Mouse (Mus musculus): ENCODE measurements around the gene Dnah2.

Dnah2 gene

DNA sequence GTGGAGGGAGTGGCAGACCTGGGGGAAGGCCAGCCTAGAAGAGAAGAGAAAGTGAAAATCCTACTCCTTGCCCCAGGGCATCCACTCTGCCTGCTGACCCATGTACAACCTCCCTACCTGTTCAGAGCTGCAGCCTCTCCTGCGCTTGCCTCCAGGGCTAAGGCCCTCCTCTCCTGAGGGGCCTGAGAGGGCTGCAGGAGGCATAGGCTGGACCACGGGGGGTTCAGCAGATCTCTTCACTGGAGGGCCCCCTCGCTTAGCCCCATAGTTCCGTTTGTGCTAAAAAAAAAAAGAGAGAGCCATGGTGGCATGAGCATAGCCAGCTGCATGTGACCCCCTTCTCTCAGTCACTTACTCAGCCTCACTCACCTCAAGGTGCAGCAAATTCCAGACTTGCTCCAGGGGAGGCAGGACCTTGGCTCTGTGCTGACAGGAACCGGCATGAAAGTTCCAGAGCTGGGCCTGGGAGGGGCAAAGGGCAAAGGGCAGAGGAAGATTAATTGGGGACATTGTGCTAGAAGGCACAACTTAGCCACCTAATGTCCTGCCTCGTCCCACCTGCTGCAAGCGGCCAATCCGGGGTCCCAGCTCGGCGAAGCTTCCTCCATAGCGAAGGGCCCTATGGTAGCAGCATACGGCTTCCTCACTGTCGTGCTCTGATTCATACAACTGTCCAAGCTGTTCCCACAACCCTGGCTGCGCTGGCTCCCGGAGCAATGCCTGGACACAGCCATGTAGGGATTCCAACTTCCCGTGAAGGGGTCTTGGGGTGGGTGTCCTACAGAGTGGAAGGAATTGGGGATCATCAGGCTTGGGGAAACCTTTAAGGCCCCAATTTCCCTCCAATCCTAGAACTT is 141.8 kb downstream of the Dnah2 start:
- no peak for DNase-seq (ENCODE audit: low read depth)

DNA sequence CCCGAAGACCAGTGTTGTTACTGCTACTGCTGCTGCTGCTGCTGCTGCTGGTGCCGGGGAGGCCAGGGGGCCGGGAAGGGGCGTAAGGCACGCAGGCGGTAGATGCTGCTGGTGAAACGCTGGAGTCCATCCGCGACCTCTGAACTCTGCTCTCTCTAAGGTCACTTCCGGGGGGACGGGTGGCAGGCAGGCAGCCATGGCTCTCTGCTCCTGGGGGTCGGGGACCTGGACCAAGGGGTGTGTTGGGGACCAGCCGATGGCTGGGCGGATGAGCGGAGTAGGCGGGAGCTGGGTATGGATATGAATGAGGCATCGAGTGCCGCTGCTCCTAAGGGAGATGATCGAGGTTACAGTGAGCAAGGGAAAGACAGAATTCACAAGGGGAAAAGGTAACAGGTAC is 142.6 kb downstream of the Dnah2 start:
- no peak for DNase-seq (ENCODE audit: low read depth)

DNA sequence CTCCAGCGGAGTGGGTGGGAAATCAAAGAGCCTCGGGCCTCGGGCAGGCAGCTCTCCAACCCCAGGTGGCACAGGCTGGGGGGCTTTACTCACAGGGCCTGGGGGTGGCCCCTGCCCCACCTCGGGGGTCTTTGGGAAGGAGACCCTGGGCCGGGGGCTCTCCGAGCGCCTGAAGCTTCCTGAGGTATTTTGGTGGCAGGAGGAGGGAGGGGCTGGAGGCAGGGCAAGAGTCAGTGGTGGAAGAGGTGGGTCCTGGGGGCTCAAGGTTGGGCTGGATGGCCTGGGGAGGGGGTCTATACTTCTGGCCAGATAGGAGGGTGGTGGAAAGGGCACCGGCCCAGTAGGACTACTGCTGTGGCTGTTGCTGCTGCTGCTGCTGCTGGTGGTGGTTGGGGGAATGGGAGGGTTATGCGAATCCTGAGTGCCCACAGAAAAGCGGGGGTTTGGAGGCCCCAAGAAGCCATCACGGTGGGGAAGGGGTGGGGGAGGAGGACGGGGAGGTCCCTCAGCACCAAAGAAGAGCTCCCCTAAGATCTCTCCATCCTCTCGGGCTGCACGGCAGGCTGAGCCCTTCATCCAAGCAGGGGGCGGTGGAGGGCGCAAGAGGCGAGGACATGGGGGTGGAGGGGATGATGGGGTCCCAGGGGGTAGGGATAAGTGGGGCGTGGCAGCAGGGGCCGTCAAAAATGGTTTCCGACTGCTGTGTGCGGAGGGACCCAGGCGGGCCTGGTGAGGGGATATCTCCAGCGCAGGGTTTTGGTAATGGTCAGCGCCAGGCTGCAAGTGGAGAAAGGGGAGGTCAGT is 143.3 kb downstream of the Dnah2 start:
- DNase-seq (ENCODE audit: low read depth) = peak; percentile 4

DNA sequence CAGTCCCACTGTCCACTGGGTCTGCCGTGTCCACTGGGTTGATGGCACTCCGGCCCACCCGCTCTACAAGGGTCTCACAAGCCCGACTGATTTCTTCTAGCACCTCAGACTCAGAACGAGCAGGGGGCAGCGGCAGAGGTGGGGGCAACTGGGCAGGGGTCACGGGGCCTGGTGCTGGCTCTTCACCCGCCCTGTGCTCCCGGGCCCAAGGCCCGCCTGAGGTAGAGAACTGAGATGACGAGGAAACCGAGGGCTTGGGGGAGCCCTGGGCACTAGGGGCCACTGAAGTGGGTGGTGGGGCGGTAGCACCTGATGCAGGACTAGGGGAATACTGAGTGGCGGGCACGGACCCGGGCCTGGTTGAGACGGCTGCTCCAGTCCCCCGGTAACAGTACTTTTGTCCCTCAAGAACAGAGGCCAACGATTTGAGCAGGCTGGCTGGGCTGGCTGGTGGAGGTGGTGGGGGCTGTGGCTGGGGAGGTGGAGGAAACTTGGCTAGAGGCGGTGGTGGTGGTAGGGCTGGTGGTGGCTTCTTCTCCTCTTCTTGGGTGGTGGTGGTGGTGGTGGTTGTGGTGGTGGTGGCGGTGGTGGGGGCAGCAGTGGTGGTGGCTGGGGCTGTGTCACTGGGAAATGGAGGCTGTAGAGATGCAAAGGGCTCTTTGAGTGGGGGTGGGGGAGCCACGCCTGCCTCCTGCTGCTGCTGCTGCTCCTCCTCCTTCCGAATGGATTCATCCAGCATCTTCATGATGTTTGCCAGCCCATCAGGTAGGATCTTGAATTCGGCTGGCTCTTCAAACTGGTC is 144.1 kb downstream of the Dnah2 start:
- DNase-seq (ENCODE audit: low read depth) = peak; percentile 16

DNA sequence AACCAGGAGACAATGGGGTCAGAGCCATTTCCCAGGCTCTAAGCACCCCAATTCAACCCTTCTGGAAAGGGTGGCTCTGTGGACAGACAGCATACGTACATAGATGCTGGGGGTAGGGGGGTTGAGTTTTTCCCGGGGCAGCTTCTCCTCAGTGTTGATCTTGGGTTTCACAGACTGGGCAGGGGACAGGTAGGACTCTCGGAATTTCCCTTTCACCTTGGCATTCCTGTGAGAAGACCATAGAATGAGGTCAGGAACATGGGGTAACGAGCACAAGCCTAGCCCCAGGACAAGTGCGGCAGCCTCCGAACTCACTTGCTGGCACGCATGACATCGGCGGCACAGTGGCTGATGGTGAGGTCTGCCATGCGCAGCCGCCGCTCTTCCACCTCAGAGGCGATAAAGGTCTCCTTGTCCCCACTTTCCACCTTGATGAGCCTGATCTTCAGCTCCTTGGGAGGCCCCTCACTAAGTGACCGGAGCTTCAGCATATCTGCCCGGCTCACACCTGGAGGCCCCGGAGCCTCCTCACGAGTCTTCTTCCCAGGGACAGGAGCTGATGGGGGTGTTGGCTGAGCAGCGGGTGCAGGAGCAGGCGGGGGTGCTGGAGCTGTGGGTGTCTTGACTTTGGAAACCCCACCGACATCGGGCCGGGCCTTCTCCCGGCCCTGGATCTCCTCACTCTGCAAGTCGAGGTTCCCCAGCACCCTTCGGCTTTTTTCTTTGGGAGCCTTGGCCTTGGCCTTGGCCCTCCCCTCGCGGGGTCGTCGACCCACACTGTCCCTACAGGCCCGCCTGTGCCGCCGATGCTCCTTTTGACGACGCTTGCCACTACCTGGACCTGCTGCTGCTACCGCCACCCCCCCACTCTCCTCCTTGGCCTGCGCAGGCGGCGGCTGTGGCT is 145.0 kb downstream of the Dnah2 start:
- DNase-seq (ENCODE audit: low read depth) = no peak

DNA sequence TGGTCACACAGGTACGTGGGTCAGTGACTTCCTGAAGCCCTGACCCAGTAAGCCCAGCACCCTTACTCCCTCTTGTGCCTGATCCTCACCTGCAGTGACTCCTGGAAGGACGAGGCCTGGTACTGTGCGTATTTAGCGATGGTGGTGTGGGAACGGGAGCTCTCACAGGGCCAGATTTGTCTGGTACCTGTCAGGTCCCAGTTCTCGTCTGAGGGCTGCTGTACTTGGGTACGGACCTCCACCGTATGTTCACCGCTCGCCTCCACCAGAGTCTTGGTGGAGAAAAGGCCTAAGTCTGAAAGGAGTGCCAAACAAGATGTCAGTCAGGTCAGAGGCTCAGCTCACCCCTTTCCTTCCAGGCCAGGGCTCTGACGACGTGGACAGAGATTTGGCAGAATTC is 146.9 kb downstream of the Dnah2 start:
- DNase-seq (ENCODE audit: low read depth) = no peak

DNA sequence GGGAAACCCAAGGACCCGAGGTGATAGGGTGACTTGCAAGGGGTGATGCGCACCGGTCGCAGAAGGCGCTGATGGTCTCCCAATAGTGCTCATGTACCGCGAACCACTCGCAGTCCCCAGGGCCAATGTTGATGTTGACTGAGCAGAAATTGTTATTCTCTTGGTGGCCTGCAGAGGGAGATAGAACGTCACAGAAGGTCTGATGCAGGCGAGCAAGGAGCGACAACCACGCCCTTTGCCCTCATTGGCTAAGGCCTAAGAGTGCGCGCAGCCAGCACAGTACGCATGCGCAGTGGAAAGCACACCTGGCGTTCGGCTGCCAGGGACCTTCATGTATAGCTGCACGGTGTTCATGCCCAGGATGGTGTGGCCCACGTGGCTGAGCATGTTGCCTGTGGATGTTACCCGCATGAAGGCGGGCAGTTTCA is 147.7 kb downstream of the Dnah2 start:
- peak; percentile 98 for DNase-seq (ENCODE audit: low read depth)

DNA sequence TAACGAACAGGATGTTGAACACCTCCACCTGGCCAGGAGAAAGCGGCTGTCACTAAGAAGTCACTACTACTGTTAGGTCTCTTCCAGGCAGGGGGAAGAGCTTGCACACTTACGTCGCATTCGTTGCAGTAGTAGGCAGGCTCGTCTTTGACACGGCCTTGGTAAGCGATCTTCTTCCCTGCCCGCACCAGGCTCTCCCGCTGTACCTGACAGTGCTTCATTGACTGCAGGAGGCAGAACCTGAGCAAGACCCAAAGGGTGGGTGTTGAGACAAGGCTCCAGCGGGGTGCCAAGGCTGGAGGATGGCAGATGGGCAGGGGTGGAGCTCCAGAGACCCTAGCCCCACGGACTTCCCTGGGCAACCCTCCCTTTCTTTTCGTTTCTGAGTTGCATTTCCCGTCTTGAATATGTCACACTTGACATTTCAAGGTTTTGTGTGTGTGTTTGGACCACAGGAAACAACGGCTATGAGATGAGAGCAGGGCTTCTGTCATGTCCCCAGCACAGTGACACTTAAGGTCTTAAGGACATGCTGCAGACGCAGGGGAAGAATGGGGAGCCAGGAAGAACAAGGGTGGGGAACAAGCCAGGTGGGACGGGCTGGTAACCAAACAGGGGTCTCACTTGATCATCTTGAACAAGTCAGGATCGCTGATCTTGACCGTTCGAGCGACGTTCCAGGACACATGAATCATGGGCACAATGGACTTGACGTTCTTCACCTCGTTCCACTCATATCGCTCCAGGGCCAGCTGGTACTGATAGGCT is 148.6 kb downstream of the Dnah2 start:
- peak; percentile 28 for DNase-seq (ENCODE audit: low read depth)

DNA sequence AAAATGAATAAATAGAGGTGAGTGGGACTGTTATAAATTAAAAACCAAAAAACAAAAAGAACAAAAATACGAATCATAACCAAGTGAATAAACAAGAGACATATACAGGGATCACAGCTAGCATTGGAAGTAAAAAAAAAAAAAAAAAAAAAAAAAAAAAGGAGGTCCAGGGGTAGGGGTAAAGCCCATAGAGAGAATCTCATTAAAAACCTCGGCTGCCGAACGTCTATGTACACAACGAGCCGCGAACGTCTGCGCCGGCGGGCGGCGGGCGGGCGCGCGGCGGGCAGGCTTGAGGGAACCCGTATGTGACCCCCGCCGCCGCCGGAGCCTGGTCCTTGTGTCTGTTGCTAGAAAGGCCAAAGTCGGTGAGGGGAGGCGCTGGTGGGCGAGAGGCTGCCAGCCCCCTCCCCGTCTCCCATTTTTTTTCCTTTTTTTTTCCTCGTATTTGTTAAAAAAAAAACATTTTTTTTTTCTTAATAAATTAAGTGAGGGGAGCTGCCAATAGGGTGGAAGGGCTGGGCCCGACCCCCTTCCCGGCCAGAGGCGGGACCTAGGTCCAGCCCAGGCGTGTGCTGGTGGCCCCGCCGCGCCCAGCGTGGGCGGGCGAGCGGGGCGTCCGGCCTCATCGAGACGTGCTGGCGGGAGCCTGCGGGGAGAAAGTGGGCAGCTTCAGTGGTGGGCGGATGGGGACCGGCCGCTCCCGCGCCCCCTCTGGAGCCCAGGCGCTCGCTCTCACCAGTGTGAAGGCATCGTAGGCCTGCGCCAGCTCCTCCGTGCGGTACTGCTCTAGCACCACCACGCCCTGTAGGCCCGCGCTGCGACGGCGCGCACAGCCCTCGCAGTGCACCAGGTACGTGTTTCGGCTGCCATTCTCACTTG is 149.5 kb downstream of the Dnah2 start:
- no peak for DNase-seq (ENCODE audit: low read depth)

DNA sequence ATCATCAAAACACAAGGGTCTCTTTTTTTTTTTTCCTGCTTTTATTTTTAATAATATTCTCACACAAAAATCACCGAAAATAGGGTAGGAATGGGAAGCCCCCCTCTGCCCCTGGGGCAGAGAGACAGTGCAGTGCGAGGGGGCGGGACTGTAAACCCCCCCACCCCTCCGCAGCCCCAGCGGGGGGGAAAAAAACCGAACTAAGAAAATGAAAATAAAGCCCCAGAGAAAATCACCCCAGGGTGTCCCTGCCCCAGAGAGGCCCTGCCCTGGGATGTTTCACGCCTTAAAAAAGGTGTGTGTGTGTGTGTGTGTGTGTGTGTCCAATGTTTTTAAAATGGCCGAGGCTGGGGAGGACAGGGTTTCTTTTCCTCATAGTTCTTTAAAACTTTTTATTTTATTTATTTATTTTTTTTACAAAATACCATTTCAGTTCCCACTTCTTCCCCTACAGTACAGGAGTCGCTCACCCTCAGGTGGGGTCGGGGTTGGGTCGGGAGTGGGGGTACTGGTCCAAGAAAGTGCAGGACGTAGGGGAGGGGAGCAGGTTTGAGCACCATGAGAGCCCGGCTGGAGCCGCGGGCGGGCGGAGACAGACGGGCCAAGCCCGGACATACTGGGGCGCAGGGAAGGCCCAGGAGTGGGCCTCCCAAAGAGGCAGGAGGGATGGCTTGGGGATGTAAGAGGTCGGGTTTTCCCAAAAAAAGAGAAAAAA is 150.3 kb downstream of the Dnah2 start:
- DNase-seq (ENCODE audit: low read depth) = no peak

DNA sequence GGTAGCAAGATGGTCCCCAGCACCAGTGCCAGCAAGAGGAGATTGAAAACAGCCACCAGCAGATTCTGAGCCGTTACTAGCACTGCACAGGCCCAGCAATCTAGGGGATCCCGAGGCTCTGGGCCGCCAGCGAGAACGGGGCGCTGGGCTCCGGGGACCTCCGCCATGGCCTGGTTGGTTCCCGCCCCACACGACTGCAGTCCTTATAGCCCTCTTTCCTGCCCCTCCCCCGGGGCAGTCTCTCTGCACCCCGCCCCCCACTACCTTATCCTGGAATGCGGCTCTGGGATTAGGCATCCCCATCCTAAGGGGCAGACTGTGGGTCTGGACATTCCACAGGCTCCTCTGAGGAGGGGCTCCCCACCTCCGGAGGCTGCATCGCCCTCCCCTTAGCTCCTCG is 150.9 kb downstream of the Dnah2 start, which contains the start of gene Tmem88:
Gene Tmem88 (minus strand): TSS at position 176 of the 400 bp plus-strand sequence.
- DNase-seq (ENCODE audit: low read depth) = no peak

DNA sequence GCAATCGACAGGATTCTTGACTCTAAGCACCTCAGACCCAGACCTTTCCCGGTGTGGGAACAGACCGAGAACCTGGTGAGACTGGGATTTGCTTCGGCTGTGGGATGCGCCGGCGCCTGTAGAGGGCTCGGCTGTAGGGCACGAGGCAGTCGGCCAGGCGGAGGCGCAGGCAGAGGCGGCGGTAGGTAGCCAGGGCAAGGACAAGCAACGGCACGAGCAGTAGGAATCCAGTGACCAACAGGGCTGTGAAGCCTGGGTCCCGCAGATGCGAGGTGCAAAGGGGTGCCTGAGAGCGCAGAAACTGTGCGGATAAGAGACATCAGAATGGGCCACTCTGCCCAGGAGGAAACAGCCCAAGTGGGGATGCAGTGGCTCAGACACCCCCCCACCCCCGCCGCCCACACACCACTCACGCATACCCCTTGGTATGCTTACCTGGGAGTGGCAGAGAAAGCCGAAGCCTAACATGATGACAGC is 151.3 kb downstream of the Dnah2 start:
- DNase-seq (ENCODE audit: low read depth) = no peak

DNA sequence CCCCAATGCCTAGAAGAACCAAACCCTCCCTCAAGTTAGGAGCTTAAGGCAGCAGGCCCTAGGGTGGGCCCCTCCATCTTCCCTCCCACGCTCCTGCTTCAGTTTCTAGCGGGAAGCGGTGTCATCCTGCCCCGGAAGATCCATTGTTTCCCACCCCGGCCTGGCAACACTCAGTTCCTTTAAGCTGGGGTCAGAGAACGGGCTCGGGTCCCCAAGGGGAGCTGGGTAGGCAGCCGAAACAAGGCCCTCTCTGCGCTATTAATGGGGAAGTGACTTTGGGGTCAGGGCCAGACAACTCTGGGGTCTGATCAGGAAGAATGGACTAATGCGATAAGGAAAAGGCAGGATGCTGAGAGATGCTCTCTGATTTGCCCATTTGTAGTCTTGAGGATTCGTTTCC is 152.1 kb downstream of the Dnah2 start:
- peak; percentile 16 for DNase-seq (ENCODE audit: low read depth)

DNA sequence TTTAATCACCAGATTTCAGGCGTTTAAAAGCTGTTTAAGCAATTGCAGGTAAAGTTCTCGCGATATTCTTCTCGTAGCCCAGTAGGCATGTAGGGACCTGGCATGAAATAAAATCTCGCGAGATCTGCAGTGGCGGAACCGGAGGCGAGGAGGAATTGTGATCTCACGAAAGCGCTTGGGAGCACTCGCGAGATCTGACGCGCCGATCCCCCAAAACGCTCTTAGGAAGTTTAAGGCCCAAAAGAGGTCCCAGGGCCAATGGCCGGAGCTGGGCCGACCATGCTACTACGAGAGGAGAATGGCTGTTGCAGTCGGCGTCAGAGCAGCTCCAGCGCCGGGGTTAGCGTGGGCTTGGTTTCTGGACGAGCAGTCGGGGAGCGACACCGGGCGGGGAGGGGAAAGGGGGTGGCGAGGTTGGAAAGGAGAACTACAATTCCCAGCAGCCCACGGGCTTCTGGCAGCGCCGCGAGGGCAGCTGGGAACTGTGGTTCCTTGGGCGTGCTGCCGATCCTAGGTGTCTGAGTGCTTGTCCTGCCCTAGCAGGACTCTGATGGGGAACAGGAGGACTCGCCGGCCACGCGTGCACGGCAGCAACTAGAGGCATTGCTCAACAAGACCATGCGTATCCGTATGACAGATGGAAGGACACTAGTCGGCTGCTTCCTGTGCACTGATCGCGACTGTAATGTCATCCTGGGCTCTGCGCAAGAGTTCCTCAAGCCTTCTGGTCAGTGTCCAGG is 153.1 kb downstream of the Dnah2 start:
- peak; percentile 100 for DNase-seq (ENCODE audit: low read depth)

DNA sequence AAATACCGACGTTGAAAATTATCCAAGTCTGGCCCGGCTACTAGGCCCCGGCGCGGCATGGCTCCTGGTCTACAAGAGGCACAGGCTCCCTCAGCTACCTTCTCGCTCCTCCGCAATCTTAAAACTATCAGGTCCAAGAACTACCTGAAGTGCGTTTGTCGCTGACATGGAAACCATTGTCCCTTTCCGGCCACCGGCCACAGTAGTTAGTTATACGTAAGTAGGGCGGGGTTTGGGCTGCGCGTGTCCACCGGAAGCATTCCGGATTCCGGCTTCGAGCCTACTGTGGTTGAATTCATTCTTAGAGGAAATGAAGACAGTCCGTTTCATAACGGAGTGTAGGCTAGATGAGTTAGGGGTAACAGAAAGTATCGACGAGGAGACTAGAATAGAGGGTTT is 153.7 kb downstream of the Dnah2 start, which contains the start of the genes Naa38 and Cyb5d1:
Gene Naa38 (plus strand): TSS at position 253 of the 399 bp plus-strand sequence.
Gene Cyb5d1 (minus strand): TSS at position 397 of the 399 bp plus-strand sequence.
- peak; percentile 97 for DNase-seq (ENCODE audit: low read depth)

DNA sequence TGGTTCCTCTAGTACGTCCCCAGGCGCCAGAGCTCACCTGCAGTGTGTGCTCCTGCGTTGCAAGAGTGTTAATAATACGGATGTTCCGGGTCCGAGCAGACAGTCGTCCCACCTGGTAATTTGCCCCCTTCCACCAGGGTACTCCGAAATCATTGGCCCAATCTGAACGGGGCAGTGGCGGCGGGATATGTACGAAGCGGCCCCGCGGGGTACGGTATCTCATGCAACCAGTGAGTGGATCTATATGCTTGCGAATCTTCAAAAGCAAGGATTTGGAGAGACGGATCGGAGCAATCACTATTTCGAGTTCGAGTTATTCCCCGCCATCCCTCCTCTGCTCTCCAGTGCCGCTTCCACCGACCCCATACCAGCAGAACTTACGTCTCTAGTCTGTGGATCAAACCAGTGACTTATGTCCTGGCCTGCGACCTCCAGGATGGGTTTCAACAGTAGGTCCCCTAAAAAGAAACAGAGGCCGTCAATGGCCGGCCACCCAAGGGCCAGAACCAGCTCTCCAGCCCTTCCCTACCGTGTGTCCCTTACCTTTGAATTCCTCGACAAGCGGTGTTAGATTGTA is 154.2 kb downstream of the Dnah2 start:
- peak; percentile 62 for DNase-seq (ENCODE audit: low read depth)

DNA sequence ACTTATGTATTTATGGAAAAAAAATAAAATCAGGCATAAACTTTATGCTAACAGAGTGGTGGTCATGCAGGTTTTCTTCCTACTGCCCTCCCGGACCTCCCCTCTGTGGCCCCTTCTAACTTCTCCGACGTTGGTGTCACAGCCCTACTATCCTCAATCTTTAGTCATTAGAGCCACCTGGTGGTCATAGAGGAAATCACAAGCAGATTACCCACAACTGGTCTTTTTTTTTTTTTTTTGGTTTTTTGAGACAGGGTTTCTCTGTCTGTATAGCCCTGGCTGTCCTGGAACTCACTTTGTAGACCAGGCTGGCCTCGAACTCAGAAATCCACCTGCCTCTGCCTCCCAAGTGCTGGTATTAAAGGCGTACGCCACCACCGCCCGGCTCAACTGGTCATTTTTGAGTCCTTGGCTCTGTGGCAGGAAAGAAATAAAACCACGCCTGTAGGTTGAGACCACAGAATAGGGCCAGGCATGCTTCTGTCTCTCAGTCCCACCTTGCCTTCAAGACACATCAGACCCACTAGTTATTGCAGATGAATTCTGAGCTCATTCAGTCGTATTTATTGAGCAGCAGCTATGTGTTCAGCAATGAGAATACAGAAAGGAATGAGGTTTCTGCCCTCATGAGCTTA is 158.4 kb downstream of the Dnah2 start:
- DNase-seq (ENCODE audit: low read depth) = peak; percentile 91

All from induced T-regulatory cell, adult 2 months (primary cell).